Mouse (Mus musculus) kidney, embryonic 16.5 days (tissue): ENCODE measurements at regions not wholly inside any gene's neighbourhood (a gene's known extent, or its start where the extent isn't known, plus 50 kb on each side); places are given as distances from the start of the nearest gene placed in this dataset.

Experiments
- ATAC-seq: fragments of 200-750 bp; cut with Nextera tagmentation; 2 replicates; pipeline ENCODE4 v1.8.0; 2017; ENCODE audit warnings: moderate TSS enrichment; ENCODE audit not compliant: low FRiP score, low TSS enrichment
- H3K27ac ChIP-seq: fragments of 300-500 bp; sonication (generic); 2 replicates; pipeline ENCODE4 v1.5.1; 2014; ENCODE audit warnings: low read length
- H3K27me3 ChIP-seq: fragments of 300-500 bp; sonication (generic); 2 replicates; pipeline ENCODE4 v1.6.1; 2014; ENCODE audit warnings: low read length, control low read depth, mixed read lengths; ENCODE audit not compliant: insufficient read depth
- H3K36me3 ChIP-seq: fragments of 300-500 bp; sonication (generic); 2 replicates; pipeline ENCODE4 v1.6.1; 2014; ENCODE audit warnings: low read length, control low read depth, mixed read lengths; ENCODE audit not compliant: insufficient read depth
- H3K4me1 ChIP-seq: fragments of 300-500 bp; sonication (generic); 2 replicates; pipeline ENCODE4 v1.6.1; 2014; ENCODE audit warnings: low read length, control low read depth, mixed read lengths; ENCODE audit not compliant: insufficient read depth
- H3K4me2 ChIP-seq: fragments of 300-500 bp; sonication (generic); replicated peaks from 2 replicates; pipeline ENCODE4 v1.6.1; 2014; ENCODE audit warnings: low read depth, low read length
- H3K4me3 ChIP-seq: fragments of 300-500 bp; sonication (generic); 2 replicates; pipeline ENCODE4 v1.5.1; 2014; ENCODE audit warnings: mild to moderate bottlenecking, low read length
- H3K9ac ChIP-seq: fragments of 300-500 bp; sonication (generic); replicated peaks from 2 replicates; pipeline ENCODE4 v1.6.1; 2014; ENCODE audit warnings: low read length
- H3K9me3 ChIP-seq: fragments of 300-500 bp; sonication (generic); 2 replicates; pipeline ENCODE4 v1.6.1; 2016; ENCODE audit warnings: low read length, control low read depth
- WGBS: fragments of 180-500 bp; shearing (Covaris S2); extraction: QIAGEN DNeasy Blood & Tissue Kit; methylation state at CpG from one replicate; pipeline ENCODE4 v1.1.7; 2014; 5-methylcytosine and 5-hydroxymethylcytosine counted together

- no peaks in the 10 kb centered on the region for H3K36me3 ChIP-seq
- H3K9me3 ChIP-seq: no peaks in the 10 kb centered on the region
- no peaks in the 10 kb centered on the region for H3K4me1 ChIP-seq
- no peak for ATAC-seq
- no peak overlapping the region for H3K27ac ChIP-seq
- no peaks in the 10 kb centered on the region for H3K27me3 ChIP-seq
- no peak overlapping the region for H3K9ac ChIP-seq
- H3K4me3 ChIP-seq: no peak overlapping the region
- H3K4me2 ChIP-seq: no peak overlapping the region
- 94% methylated on average over 1 of the region's 1 CpGs for WGBS
Measured at GRCm38 (mm10) chr2:48186161-48186560, 627.7 kb upstream of the Acvr2a start.

GRCm38 (mm10) chr2:48186609-48187008 lies 627.3 kb upstream of the Acvr2a start:
- no peak overlapping the region for H3K27ac ChIP-seq
- no peak overlapping the region for H3K4me2 ChIP-seq
- no peak overlapping the region for H3K4me3 ChIP-seq
- ATAC-seq: no peak
- no peak overlapping the region for H3K9ac ChIP-seq
- H3K27me3 ChIP-seq: no peaks in the 10 kb centered on the region
- H3K4me1 ChIP-seq: no peaks in the 10 kb centered on the region
- 76% methylated on average over 2 of the region's 2 CpGs for WGBS
- H3K9me3 ChIP-seq: no peaks in the 10 kb centered on the region
- no peaks in the 10 kb centered on the region for H3K36me3 ChIP-seq

GRCm38 (mm10) chr2:48211804-48212203 lies 602.1 kb upstream of the Acvr2a start:
- no peak overlapping the region for H3K4me3 ChIP-seq
- no peaks in the 10 kb centered on the region for H3K27me3 ChIP-seq
- 68% methylated on average over 1 of the region's 1 CpGs for WGBS
- no peaks in the 10 kb centered on the region for H3K4me1 ChIP-seq
- H3K9me3 ChIP-seq: no peaks in the 10 kb centered on the region
- no peak overlapping the region for H3K4me2 ChIP-seq
- no peaks in the 10 kb centered on the region for H3K36me3 ChIP-seq
- no peak overlapping the region for H3K9ac ChIP-seq
- no peak overlapping the region for H3K27ac ChIP-seq
- no peak for ATAC-seq

GRCm38 (mm10) chr2:48220771-48221170 lies 593.1 kb upstream of the Acvr2a start:
- ATAC-seq: no peak
- no peak overlapping the region for H3K4me2 ChIP-seq
- H3K9ac ChIP-seq: no peak overlapping the region
- 71% methylated on average over 3 of the region's 3 CpGs for WGBS
- no peaks in the 10 kb centered on the region for H3K27me3 ChIP-seq
- H3K4me1 ChIP-seq: no peaks in the 10 kb centered on the region
- H3K36me3 ChIP-seq: no peaks in the 10 kb centered on the region
- no peak overlapping the region for H3K4me3 ChIP-seq
- H3K9me3 ChIP-seq: no peaks in the 10 kb centered on the region
- H3K27ac ChIP-seq: no peak overlapping the region

GRCm38 (mm10) chr2:48223084-48223799 lies 590.7 kb upstream of the Acvr2a start:
- Histone ChIP-seq H3K4me2 (no peak overlapping the region), H3K27me3 (no peaks in the 10 kb centered on the region), H3K4me3 (no peak overlapping the region), H3K9me3 (no peaks in the 10 kb centered on the region), H3K36me3 (no peaks in the 10 kb centered on the region), H3K4me1 (no peaks in the 10 kb centered on the region), H3K27ac (no peak overlapping the region), H3K9ac (no peak overlapping the region)
- WGBS: 86% methylated on average over 2 of the region's 2 CpGs
- no peak for ATAC-seq

- Histone ChIP-seq H3K4me2 (no peak overlapping the region), H3K9ac (no peak overlapping the region), H3K27me3 (no peaks in the 10 kb centered on the region), H3K27ac (no peak overlapping the region), H3K4me1 (no peaks in the 10 kb centered on the region), H3K4me3 (no peak overlapping the region), H3K9me3 (no peaks in the 10 kb centered on the region), H3K36me3 (no peaks in the 10 kb centered on the region)
- WGBS: 75% methylated on average over 4 of the region's 4 CpGs
- ATAC-seq: no peak
Measured at GRCm38 (mm10) chr2:48250174-48250573, 563.7 kb upstream of the Acvr2a start.

GRCm38 (mm10) chr2:48260299-48260698 lies 553.6 kb upstream of the Acvr2a start:
- no peak for ATAC-seq
- Histone ChIP-seq H3K4me1 (no peaks in the 10 kb centered on the region), H3K27me3 (no peaks in the 10 kb centered on the region), H3K27ac (no peak overlapping the region), H3K4me2 (no peak overlapping the region), H3K4me3 (no peak overlapping the region), H3K9me3 (no peaks in the 10 kb centered on the region), H3K9ac (no peak overlapping the region), H3K36me3 (no peaks in the 10 kb centered on the region)
- 71% methylated on average over 2 of the region's 2 CpGs for WGBS
